Mouse (Mus musculus) hindbrain, postnatal 0 days (tissue): ENCODE data around the gene Fbxo4. TPM values are rescaled to one million over a fixed set of nuclear protein-coding genes. Genes with fewer than 3 reads are reported as not detected.

Experiments
- ATAC-seq: fragments of 200-750 bp; cut with Nextera tagmentation; 2 replicates; pipeline ENCODE4 v1.8.0; 2017; ENCODE audit warnings: mild to moderate bottlenecking, moderate TSS enrichment, moderate library complexity
- DNase-seq: peaks from one replicate; pipeline ENCODE4 v3.0.0-alpha.2; 2015; ENCODE audit warnings: low spot score
- H3K27ac ChIP-seq: fragments of 300-500 bp; sonication (generic); 2 replicates; pipeline ENCODE4 v1.5.1; 2014; ENCODE audit warnings: mild to moderate bottlenecking
- H3K27me3 ChIP-seq: fragments of 300-500 bp; sonication (generic); 2 replicates; pipeline ENCODE4 v1.6.1; 2014; ENCODE audit warnings: low read length, mixed read lengths; ENCODE audit not compliant: insufficient read depth
- H3K36me3 ChIP-seq: fragments of 300-500 bp; sonication (generic); 2 replicates; pipeline ENCODE4 v1.6.1; 2014; ENCODE audit warnings: low read length, mixed read lengths; ENCODE audit not compliant: insufficient read depth
- H3K4me1 ChIP-seq: fragments of 300-500 bp; sonication (generic); 2 replicates; pipeline ENCODE4 v1.6.1; 2014; ENCODE audit warnings: antibody characterized with exemption, low read length, mixed read lengths; ENCODE audit not compliant: insufficient read depth
- H3K4me2 ChIP-seq: fragments of 300-500 bp; sonication (generic); 2 replicates; pipeline ENCODE4 v1.6.1; 2014; ENCODE audit warnings: low read depth, mild to moderate bottlenecking, low read length, moderate library complexity, mixed read lengths
- H3K4me3 ChIP-seq: fragments of 300-500 bp; sonication (generic); 2 replicates; pipeline ENCODE4 v1.5.1; 2014; ENCODE audit warnings: low read length
- H3K9ac ChIP-seq: fragments of 300-500 bp; sonication (generic); replicated peaks from 2 replicates; pipeline ENCODE4 v1.6.1; 2014; ENCODE audit warnings: mild to moderate bottlenecking, low read length, moderate library complexity, mixed read lengths
- H3K9me3 ChIP-seq: fragments of 300-500 bp; sonication (generic); 2 replicates; pipeline ENCODE4 v1.6.1; 2016; ENCODE audit warnings: low read length, mixed read lengths
- CTCF ChIP-seq: IDR thresholded peaks from 2 replicates; pipeline ENCODE4 v1.5.1; 2016; ENCODE audit warnings: antibody characterized with exemption, control low read depth, low read depth
- WGBS: fragments of 180-500 bp; shearing (Covaris S2); extraction: QIAGEN DNeasy Blood & Tissue Kit; methylation state at CpG from one replicate; pipeline ENCODE4 v1.1.7; 2014; 5-methylcytosine and 5-hydroxymethylcytosine counted together
- polyA plus RNA-seq: library from polyadenylated mRNA; unstranded; fragments of >200 nt; fragmentation: Nextera tagmentation; extraction: Ambion mirVana; gene quantifications from 2 replicates; pipeline ENCODE4 v1.2.1, GENCODE M21; 2015
- total RNA-seq: library from RNA; depleted of rRNA; stranded (reverse); fragments of >200 nt; gene quantifications from 2 replicates; pipeline ENCODE4 v1.2.3, GENCODE M21; 2014

Gene Fbxo4
- total and polyA plus RNA-seq, 2 experiments from 2014 or later, result 11.2 to 14.7 TPM

DNA sequence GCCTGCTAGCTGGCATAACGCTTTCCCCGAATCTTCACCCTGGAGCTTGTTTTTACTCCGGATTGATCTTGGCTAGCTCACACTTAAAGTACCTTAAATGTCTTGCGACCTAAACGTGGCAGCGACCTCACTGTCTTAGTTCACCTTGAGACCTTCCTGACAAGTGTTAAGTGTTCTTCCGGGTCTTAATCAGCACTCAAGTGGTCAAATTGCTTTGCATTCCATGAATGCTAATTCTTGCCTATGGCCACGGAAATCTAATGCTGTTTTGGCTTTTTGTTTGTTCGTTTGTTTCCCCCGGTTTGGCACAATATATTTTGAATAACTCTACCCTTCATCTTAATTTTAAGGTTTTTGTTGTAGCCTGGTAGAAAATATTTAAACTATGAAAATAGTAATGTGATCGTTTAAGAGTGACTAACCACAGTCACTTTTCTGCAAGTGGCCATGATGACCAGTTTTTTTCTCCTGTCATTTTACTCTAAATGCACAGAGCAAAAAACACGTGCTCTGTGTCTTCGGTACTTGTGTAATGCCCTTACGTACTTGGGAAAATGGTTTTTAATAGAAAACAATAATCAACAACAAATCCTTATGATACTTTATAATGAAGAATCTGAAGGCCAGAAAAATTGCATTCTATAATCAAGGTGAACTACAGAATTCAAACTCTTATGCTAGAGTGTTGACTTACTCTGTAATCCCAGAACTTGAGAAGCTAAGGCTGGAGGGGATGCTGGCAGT, 17.1 kb upstream of the Fbxo4 start:
- peaks cover 2% of the 10 kb centered on the region; the same call in 1 of the 2 replicates for H3K4me1 ChIP-seq
- H3K27ac ChIP-seq, result peak overlapping the region; percentile 95
- no peak for ATAC-seq
- TF ChIP-seq CTCF, result no peak
- 0 out of 2 replicates have a peak, but pooled peaks cover 7% of the 10 kb centered on the region for H3K36me3 ChIP-seq
- 17% methylated on average over 14 of the region's 14 CpGs for WGBS
- peak overlapping the region; percentile 61 for H3K9ac ChIP-seq
- DNase-seq, result no peak
- H3K9me3 ChIP-seq, result no peaks in the 10 kb centered on the region
- H3K4me2 ChIP-seq, result peak overlapping the region; percentile 78
- H3K4me3 ChIP-seq, result peak overlapping the region; percentile 68
- no peaks in the 10 kb centered on the region for H3K27me3 ChIP-seq

DNA sequence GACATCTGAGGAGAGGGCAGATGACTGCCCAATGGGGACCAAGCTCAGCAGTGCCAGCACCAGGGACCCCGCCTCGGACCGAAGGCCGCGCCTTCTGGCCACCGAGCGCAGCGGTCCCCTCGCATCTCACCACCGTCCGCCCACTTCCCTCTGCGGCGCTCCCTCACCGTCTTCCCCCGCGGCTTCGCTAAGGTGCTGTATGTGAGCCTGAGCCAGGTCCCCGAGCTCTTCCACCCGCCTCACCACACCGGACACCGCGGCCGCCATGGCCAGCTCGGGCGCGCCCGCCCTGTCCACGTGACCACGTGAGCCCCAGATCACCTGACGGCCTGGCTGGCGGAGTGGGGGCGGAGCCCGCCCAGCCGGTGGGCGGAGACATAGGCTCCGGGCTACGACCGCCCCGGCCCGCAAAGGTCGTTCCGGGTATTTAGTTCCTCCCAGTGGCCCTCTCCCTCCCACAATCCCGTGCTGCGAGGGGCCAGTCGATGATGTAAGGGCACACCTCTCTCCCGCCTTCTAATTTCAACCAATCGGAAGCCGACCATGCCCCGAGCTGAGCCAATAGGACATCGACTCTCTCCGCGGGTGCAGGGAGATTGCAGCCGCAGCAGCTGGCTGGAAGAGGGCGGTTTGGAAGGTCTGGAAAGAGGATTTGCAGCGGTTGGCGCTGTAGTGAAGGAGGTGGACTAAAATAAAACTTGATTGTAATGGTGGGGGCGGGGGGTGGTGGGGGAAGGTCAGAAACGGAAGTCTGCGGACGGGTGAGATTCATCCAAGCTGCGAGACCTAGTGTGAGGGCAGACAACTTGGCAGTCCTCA, 16.3 kb upstream of the Fbxo4 start, which contains the start of gene AW549877:
Gene AW549877 (minus strand): TSS at position 297 of the 819 bp plus-strand sequence.
- ATAC-seq, result peak; percentile 99
- Histone ChIP-seq H3K4me3 (peak within 1 kb of the TSS; percentile 68), H3K36me3 (0 out of 2 replicates have a peak, but pooled peaks cover 11% of the 10 kb centered on the region), H3K9ac (peak within 1 kb of the TSS; percentile 74), H3K9me3 (no peaks in the 10 kb centered on the region), H3K27me3 (no peaks in the 10 kb centered on the region), H3K27ac (peak within 1 kb of the TSS; percentile 95), H3K4me1 (peaks cover 2% of the 10 kb centered on the region; the same call in 1 of the 2 replicates), H3K4me2 (peak within 1 kb of the TSS; percentile 78)
- peak; percentile 98 for DNase-seq
- 0 out of 2 replicates have a peak, but pooled peaks have one; percentile 12 for TF ChIP-seq CTCF
- WGBS, result under 1% methylated on average over 60 of the region's 61 CpGs

DNA sequence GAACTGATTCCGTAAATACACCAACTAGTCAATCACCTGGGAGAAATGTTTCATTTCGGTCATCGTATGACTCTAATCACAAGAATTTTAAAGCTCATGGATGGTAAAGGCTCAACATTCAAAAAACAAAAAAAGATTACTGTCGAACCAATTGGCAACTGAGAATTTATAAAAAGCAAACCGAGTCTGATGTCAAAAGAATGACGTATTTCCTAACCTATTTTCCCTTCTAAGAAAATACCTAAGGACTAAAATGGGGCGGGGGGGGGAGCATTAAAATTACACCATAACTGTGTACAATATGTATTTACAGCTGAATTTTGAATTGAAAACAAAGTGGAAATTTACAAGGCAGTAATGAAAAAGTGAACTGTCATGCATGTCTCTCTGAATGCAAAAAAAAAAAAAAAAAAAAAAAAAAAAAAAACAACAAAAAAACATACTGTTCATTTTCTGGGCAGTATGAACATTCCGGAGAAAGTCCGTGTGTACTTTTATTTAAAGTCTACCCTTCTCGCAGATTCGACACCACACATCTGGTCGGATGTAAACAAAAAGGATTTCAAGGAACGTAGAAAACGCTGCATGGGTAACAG, 15.6 kb upstream of the Fbxo4 start:
- DNase-seq (no peak), ATAC-seq (no peak)
- H3K27ac ChIP-seq, result peak overlapping the region; percentile 95
- peaks cover 17% of the 10 kb centered on the region; the same call in 1 of the 2 replicates for H3K36me3 ChIP-seq
- WGBS, result 23% methylated on average over 14 of the region's 14 CpGs
- H3K4me1 ChIP-seq, result peaks cover 2% of the 10 kb centered on the region; the same call in 1 of the 2 replicates
- H3K4me2 ChIP-seq, result peak overlapping the region; percentile 54
- no peaks in the 10 kb centered on the region for H3K27me3 ChIP-seq
- no peaks in the 10 kb centered on the region for H3K9me3 ChIP-seq
- peak overlapping the region; percentile 68 for H3K4me3 ChIP-seq
- no peak for TF ChIP-seq CTCF
- H3K9ac ChIP-seq, result peak overlapping the region; percentile 74

DNA sequence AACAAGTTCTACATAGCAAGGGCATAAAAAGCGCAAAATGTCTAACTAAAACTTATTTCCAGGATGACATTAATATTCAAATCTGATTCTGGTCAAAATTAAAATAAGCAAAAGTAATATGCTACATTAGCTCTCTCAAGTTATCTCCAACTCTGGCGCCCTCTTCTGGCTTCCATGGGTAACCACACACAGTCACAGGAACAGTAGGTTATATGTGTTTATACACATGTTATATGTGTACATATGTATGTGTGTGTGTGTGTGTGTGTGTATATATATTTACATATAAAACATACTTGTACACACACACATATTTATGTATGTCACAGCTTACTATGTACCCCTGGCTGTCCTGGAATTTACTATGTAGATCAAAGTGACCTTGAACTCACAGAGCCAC, 8.6 kb upstream of the Fbxo4 start:
- peak; percentile 83 for TF ChIP-seq CTCF
- Histone ChIP-seq H3K27me3 (no peaks in the 10 kb centered on the region), H3K4me1 (no peaks in the 10 kb centered on the region), H3K4me2 (no peak overlapping the region), H3K27ac (no peak overlapping the region), H3K4me3 (no peak overlapping the region), H3K9ac (no peak overlapping the region), H3K36me3 (peaks cover 34% of the 10 kb centered on the region), H3K9me3 (no peaks in the 10 kb centered on the region)
- WGBS, result 65% methylated on average over 2 of the region's 2 CpGs
- ATAC-seq, result 0 out of 2 replicates have a peak, but pooled peaks have one; percentile 38
- DNase-seq, result peak; percentile 66

DNA sequence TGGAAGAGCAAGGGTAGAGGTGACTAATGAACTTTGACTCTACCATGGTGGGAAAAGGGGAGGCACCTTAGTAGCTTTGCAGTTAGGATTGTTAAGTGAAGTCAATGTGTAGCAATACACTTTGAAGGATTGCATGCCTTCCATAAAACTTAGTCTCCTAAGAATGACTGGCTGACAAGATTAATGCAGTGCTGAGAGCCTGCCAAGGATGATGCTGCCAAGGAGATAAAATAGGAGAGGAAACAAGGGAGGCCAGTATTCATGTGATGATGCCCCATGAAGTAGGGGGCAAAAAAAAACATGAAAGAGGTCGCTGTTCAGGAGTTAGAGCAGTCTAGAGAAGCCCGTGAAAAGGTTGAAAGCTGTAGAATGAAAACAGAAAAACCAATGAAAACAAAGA, 5.5 kb upstream of the Fbxo4 start:
- H3K4me3 ChIP-seq, result no peak overlapping the region
- H3K9me3 ChIP-seq, result no peaks in the 10 kb centered on the region
- TF ChIP-seq CTCF, result no peak
- no peak overlapping the region for H3K27ac ChIP-seq
- ATAC-seq, result no peak
- 72% methylated on average over 2 of the region's 2 CpGs for WGBS
- H3K4me1 ChIP-seq, result no peaks in the 10 kb centered on the region
- H3K27me3 ChIP-seq, result no peaks in the 10 kb centered on the region
- H3K4me2 ChIP-seq, result no peak overlapping the region
- no peak overlapping the region for H3K9ac ChIP-seq
- no peak for DNase-seq
- H3K36me3 ChIP-seq, result peaks cover 17% of the 10 kb centered on the region

DNA sequence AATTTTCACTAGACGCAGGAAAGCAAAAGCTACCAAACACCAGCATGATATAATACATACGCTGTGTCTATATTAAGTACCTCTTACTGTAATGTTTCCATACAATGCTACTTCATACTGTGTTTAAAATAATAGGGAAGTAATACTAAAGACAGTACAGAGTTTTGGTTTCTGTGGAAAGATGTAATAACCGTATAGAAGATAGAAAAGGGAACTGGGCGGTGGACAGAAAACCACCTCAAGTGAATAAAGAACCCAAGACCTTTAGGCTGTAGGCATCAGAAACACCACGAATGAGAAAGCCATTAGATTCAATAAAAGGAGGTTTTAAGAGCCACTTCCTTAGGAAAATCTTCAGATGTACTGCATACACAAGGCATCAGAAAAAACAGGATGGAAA, 3.4 kb upstream of the Fbxo4 start:
- Histone ChIP-seq H3K9ac (no peak overlapping the region), H3K27me3 (no peaks in the 10 kb centered on the region), H3K4me3 (no peak overlapping the region), H3K4me1 (no peaks in the 10 kb centered on the region), H3K27ac (no peak overlapping the region), H3K4me2 (no peak overlapping the region), H3K36me3 (peaks cover 15% of the 10 kb centered on the region), H3K9me3 (no peaks in the 10 kb centered on the region)
- WGBS, result 93% methylated on average over 5 of the region's 5 CpGs
- ATAC-seq, result no peak
- DNase-seq, result no peak
- TF ChIP-seq CTCF, result no peak
